Mouse (Mus musculus) E14TG2a.4 (cell line): ENCODE measurements around the gene Olfr1315-ps1.

Experiments used
- H3K27me3 ChIP-seq: 2 replicates; pipeline ENCODE4 v1.6.1; 2014; ENCODE audit warnings: low read length, control low read depth; ENCODE audit not compliant: insufficient read depth
- H3K36me3 ChIP-seq: 2 replicates; pipeline ENCODE4 v1.6.1; 2014; ENCODE audit warnings: low read length, control low read depth; ENCODE audit not compliant: insufficient read depth
- H3K4me1 ChIP-seq: replicated peaks from 2 replicates; pipeline ENCODE4 v1.6.1; 2014; ENCODE audit warnings: low read depth, low read length, control low read depth
- H3K4me3 ChIP-seq: replicated peaks from 2 replicates; pipeline ENCODE4 v1.5.1; 2014; ENCODE audit warnings: mild to moderate bottlenecking, low read length
- H3K9me3 ChIP-seq: 2 replicates; pipeline ENCODE4 v1.6.1; 2014; ENCODE audit warnings: low read length, control low read depth
- CTCF ChIP-seq: conservative IDR thresholded peaks from 2 replicates; pipeline ENCODE4 v1.5.1; 2014; ENCODE audit warnings: low read length
- NANOG ChIP-seq: IDR thresholded peaks from 2 replicates; pipeline ENCODE4 v1.6.1; 2014; ENCODE audit warnings: borderline replicate concordance, low read length, mixed read lengths
- POU5F1 ChIP-seq: IDR thresholded peaks from 2 replicates; pipeline ENCODE4 v1.6.1; 2014; ENCODE audit warnings: low read length, borderline replicate concordance

Olfr1315-ps1 gene

DNA sequence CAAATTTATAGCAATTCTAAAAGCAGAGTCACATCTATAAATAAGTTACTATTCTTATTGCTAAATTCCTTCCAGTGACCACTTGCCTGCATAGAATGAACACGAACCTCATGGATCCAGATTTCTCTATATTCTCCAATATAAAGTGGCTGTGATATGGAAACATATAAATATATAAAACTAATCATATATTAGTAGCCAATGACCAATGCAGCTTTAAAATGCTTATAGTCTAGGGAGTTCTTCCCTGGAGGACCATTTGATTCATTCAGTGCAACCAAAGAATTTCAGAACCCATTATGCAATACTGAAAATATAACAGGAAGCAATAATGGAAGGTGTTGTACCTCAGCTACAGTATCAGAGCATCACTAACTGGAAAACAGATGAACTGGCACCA, at the start of gene Olfr1315-ps1:
Gene Olfr1315-ps1, minus strand, starts transcription at position 101 of the 400 bp plus-strand sequence.
- Histone ChIP-seq H3K9me3 (peaks cover 9% of the 10 kb centered on the region), H3K4me3 (no peak within 1 kb of the TSS), H3K27me3 (no peaks in the 10 kb centered on the region), H3K4me1 (no peaks in the 10 kb centered on the region), H3K36me3 (no peaks in the 10 kb centered on the region)
- TF ChIP-seq POU5F1 = no peak

GRCm38 (mm10) chr2:112153898-112154297, 38.7 kb upstream of the Olfr1315-ps1 start, which contains the start of gene Olfr1318:
Olfr1318 (plus strand) TSS chr2:112154198.
- H3K36me3 ChIP-seq = no peaks in the 10 kb centered on the region
- H3K4me1 ChIP-seq = no peaks in the 10 kb centered on the region
- no peak within 1 kb of the TSS for H3K4me3 ChIP-seq
- H3K27me3 ChIP-seq = no peaks in the 10 kb centered on the region
- TF ChIP-seq POU5F1 (no peak), NANOG (no peak), CTCF (no peak)
- H3K9me3 ChIP-seq = peaks cover 7% of the 10 kb centered on the region

GRCm38 (mm10) chr2:112140029-112140428, 24.8 kb upstream of the Olfr1315-ps1 start, which contains the start of gene Olfr1317:
Olfr1317 (plus strand) TSS chr2:112140329.
- Histone ChIP-seq H3K27me3 (no peaks in the 10 kb centered on the region), H3K4me3 (no peak within 1 kb of the TSS), H3K9me3 (no peaks in the 10 kb centered on the region), H3K36me3 (no peaks in the 10 kb centered on the region), H3K4me1 (no peaks in the 10 kb centered on the region)
- no peak for TF ChIP-seq POU5F1
- TF ChIP-seq NANOG = no peak
- no peak for TF ChIP-seq CTCF

DNA sequence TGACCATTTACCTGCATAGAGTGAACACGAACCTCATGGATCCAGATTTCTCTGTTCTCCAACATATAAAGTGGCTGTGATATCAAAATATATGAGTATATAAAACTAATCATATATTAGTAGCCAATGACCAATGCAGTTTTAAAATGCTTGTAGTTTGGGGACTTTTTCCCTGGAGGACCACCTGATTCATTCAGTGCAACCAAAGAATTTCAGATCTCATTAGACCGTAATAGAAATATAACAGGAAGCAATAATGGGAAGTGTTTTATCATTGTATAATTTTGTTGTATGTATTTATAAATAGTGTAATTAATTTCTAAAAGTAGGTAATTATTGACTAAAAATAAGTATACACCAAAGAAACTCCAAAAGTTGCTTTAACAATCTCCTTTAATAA, 19.6 kb upstream of the Olfr1315-ps1 start, which contains the start of gene Olfr1316:
Gene Olfr1316, minus strand, starts transcription at position 101 of the 400 bp plus-strand sequence.
- H3K4me1 ChIP-seq = no peaks in the 10 kb centered on the region
- no peak within 1 kb of the TSS for H3K4me3 ChIP-seq
- TF ChIP-seq CTCF (no peak), POU5F1 (no peak), NANOG (no peak)
- no peaks in the 10 kb centered on the region for H3K36me3 ChIP-seq
- H3K27me3 ChIP-seq = no peaks in the 10 kb centered on the region
- no peaks in the 10 kb centered on the region for H3K9me3 ChIP-seq

- no peaks in the 10 kb centered on the region for H3K27me3 ChIP-seq
- H3K36me3 ChIP-seq = no peaks in the 10 kb centered on the region
- no peak for TF ChIP-seq CTCF
- no peaks in the 10 kb centered on the region for H3K9me3 ChIP-seq
- H3K4me3 ChIP-seq = no peak within 1 kb of the TSS
- no peaks in the 10 kb centered on the region for H3K4me1 ChIP-seq
Measured at GRCm38 (mm10) chr2:112096681-112097080, 18.6 kb downstream of the Olfr1315-ps1 start, which contains the start of gene Olfr1314. Olfr1314 (minus strand) TSS chr2:112096781.

DNA sequence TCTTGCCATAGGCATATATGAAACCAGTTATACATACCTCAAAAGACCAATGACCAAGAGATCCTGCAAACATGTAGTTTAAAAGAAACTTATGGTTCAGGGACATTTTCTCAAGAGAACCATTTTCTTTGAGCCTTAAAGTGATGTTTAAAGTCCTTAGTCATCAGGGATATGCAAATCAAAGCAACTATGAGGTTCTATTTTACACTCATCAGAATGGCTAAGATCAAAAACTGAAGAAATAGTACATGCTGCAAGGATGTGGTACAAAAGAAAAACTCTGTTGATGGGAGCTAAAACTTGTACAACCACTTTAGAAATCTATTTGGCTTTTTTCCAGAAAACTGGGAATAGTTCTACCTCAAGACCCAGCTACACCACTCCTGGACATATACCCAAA, 37.5 kb downstream of the Olfr1315-ps1 start, which contains the start of gene Olfr1313:
Gene Olfr1313, minus strand, starts transcription at position 101 of the 400 bp plus-strand sequence.
- no peaks in the 10 kb centered on the region for H3K4me1 ChIP-seq
- H3K27me3 ChIP-seq = no peaks in the 10 kb centered on the region
- H3K36me3 ChIP-seq = no peaks in the 10 kb centered on the region
- TF ChIP-seq NANOG (no peak), CTCF (no peak), POU5F1 (no peak)
- H3K9me3 ChIP-seq = no peaks in the 10 kb centered on the region
- H3K4me3 ChIP-seq = no peak within 1 kb of the TSS
